Comparison of ENCODE assay signal across 25 mouse cellular contexts in genomic region chr15:8634807-8635206, GRCm38 (mm10).
"Had no signal": no experiment of that assay in that cellular context is flagged by ENCODE, and none has a peak within 500 bp of the region (broad histone marks: within the 10 kb centered on the region; RNA-seq: fewer than 3 reads in every experiment).

No protein-coding gene starts in this region.

- DNase-seq: gastrocnemius, adult 2 months; gastrocnemius, postnatal 10 days; gastrocnemius, postnatal 25 days; heart, adult 11 months; heart, adult 2 months; heart, postnatal 14 days; heart, postnatal 36 days; kidney, adult 18-20 months; kidney, adult 8-10 months; kidney, postnatal 10 days; kidney, postnatal 25 days; kidney, postnatal 4 days; layer of hippocampus, postnatal 36 days; liver; liver, embryonic 13.5 days had no signal

- H3K4me1 ChIP-seq: liver, embryonic 13.5 days; liver, embryonic 15.5 days had no signal

- H3K4me3 ChIP-seq: gastrocnemius, adult 2 months; heart, adult 2 months; heart, embryonic 13.5 days; heart, embryonic 15.5 days; hindbrain, embryonic 13.5 days; hindbrain, embryonic 15.5 days; layer of hippocampus, adult 2 months; limb, embryonic 10.5 days; limb, embryonic 12.5 days; liver, embryonic 13.5 days; liver, embryonic 15.5 days had no signal

- H3K9me3 ChIP-seq: heart, embryonic 13.5 days; heart, embryonic 15.5 days; hindbrain, embryonic 13.5 days; hindbrain, embryonic 15.5 days; limb, embryonic 10.5 days; limb, embryonic 12.5 days; liver, embryonic 13.5 days; liver, embryonic 15.5 days had no signal

- H3K27me3 ChIP-seq: heart, embryonic 15.5 days; hindbrain, embryonic 15.5 days; limb, embryonic 12.5 days had no signal

- H3K27ac ChIP-seq: gastrocnemius, adult 2 months; heart, adult 2 months; heart, embryonic 13.5 days; heart, embryonic 15.5 days; hindbrain, embryonic 15.5 days; hindbrain, postnatal 0 days; layer of hippocampus, adult 2 months; limb, embryonic 10.5 days; limb, embryonic 12.5 days; liver, embryonic 13.5 days; liver, embryonic 15.5 days had no signal

- H3K9ac ChIP-seq: heart, embryonic 13.5 days; heart, embryonic 15.5 days; hindbrain, embryonic 13.5 days; hindbrain, embryonic 15.5 days; limb, embryonic 12.5 days; liver, embryonic 13.5 days; liver, embryonic 15.5 days had no signal

- ATAC-seq: hindbrain, postnatal 0 days; intestine, postnatal 0 days had no signal

- H3K36me3 ChIP-seq: heart, embryonic 15.5 days; hindbrain, embryonic 15.5 days; liver, embryonic 13.5 days; liver, embryonic 15.5 days had no signal
